Mouse (Mus musculus) liver, embryonic 12.5 days (tissue): Measurements from ENCODE around the gene Nrcam. TPM values are rescaled to one million over a fixed set of nuclear protein-coding genes. Genes with fewer than 3 reads are reported as not detected.
A peak's percentile ranks its signal among the peaks of the same experiment; 100 is the strongest.

Source experiments
- ATAC-seq: fragments of 200-750 bp; cut with Nextera tagmentation; 2 replicates; pipeline ENCODE4 v1.8.0; 2017; ENCODE audit warnings: moderate number of reproducible peaks, mild to moderate bottlenecking, moderate library complexity
- H3K27ac ChIP-seq: fragments of 300-500 bp; sonication (generic); 2 replicates; pipeline ENCODE4 v1.5.1; 2016; ENCODE audit warnings: mild to moderate bottlenecking
- H3K27me3 ChIP-seq: fragments of 300-500 bp; sonication (generic); replicated peaks from 2 replicates; pipeline ENCODE4 v1.6.1; 2016; ENCODE audit warnings: mild to moderate bottlenecking, moderate library complexity
- H3K36me3 ChIP-seq: fragments of 300-500 bp; sonication (generic); 2 replicates; pipeline ENCODE4 v1.6.1; 2016; ENCODE audit warnings: mild to moderate bottlenecking, moderate library complexity
- H3K4me1 ChIP-seq: fragments of 300-500 bp; sonication (generic); 2 replicates; pipeline ENCODE4 v1.6.1; 2016
- H3K4me2 ChIP-seq: fragments of 300-500 bp; sonication (generic); 2 replicates; pipeline ENCODE4 v1.6.1; 2016; ENCODE audit warnings: mild to moderate bottlenecking, moderate library complexity
- H3K4me3 ChIP-seq: fragments of 300-500 bp; sonication (generic); 2 replicates; pipeline ENCODE4 v1.5.1; 2016; ENCODE audit warnings: mild to moderate bottlenecking, moderate library complexity
- H3K9ac ChIP-seq: fragments of 300-500 bp; sonication (generic); 2 replicates; pipeline ENCODE4 v1.6.1; 2016; ENCODE audit warnings: mild to moderate bottlenecking, moderate library complexity
- H3K9me3 ChIP-seq: fragments of 300-500 bp; sonication (generic); replicated peaks from 2 replicates; pipeline ENCODE4 v1.6.1; 2016; ENCODE audit warnings: mild to moderate bottlenecking, moderate library complexity
- WGBS: fragments of 180-500 bp; shearing (Covaris S2); methylation state at CpG from one replicate; pipeline ENCODE4 v1.1.7; 2016; ENCODE audit not compliant: insufficient replicate concordance; 5-methylcytosine and 5-hydroxymethylcytosine counted together
- polyA plus RNA-seq: library from polyadenylated mRNA; unstranded; fragments of >200 nt; fragmentation: Nextera tagmentation; extraction: Ambion mirVana; gene quantifications from 2 replicates; pipeline ENCODE4 v1.2.1, GENCODE M21; 2016

Gene Nrcam
- polyA plus RNA-seq, 1 experiment from 2014 or later = 0.42 TPM

GRCm38 (mm10) chr12:44411031-44411430 is 82.3 kb downstream of the Nrcam start:
- Histone ChIP-seq H3K9ac (no peak overlapping the region), H3K4me3 (no peak overlapping the region), H3K4me2 (no peak overlapping the region), H3K4me1 (no peaks in the 10 kb centered on the region), H3K9me3 (no peaks in the 10 kb centered on the region), H3K36me3 (no peaks in the 10 kb centered on the region), H3K27ac (no peak overlapping the region), H3K27me3 (no peaks in the 10 kb centered on the region)
- ATAC-seq = no peak
- WGBS = 47% methylated on average over 3 of the region's 3 CpGs

- H3K9ac ChIP-seq = no peak overlapping the region
- H3K4me3 ChIP-seq = no peak overlapping the region
- no peaks in the 10 kb centered on the region for H3K9me3 ChIP-seq
- no peak overlapping the region for H3K27ac ChIP-seq
- ATAC-seq = no peak
- no peaks in the 10 kb centered on the region for H3K4me1 ChIP-seq
- WGBS = 54% methylated on average over 4 of the region's 4 CpGs
- no peaks in the 10 kb centered on the region for H3K27me3 ChIP-seq
- H3K36me3 ChIP-seq = no peaks in the 10 kb centered on the region
- no peak overlapping the region for H3K4me2 ChIP-seq
Observed at GRCm38 (mm10) chr12:44422154-44422866, 93.6 kb downstream of the Nrcam start.

DNA sequence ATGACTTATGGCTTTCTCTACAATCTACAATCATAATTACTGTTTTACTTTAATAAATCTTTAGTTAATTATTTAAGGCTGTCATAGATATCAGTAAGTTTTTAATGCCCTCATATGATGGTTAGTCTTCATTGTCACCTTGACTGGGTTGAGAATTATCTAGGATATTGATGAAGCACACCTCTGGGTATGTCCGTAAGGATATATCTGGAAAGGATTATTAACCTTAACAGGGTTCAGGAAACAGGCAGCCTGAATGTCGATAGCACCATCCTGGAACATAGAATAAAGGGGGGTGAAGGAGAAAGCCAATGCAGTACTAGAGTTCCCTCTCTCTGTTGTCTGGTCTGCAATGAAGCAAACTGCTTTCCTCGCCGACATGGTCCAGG is 94.2 kb downstream of the Nrcam start:
- Histone ChIP-seq H3K27ac (no peak overlapping the region), H3K9me3 (no peaks in the 10 kb centered on the region), H3K4me3 (no peak overlapping the region), H3K27me3 (no peaks in the 10 kb centered on the region), H3K4me2 (no peak overlapping the region), H3K4me1 (no peaks in the 10 kb centered on the region), H3K36me3 (no peaks in the 10 kb centered on the region), H3K9ac (no peak overlapping the region)
- no peak for ATAC-seq
- 72% methylated on average over 4 of the region's 4 CpGs for WGBS

DNA sequence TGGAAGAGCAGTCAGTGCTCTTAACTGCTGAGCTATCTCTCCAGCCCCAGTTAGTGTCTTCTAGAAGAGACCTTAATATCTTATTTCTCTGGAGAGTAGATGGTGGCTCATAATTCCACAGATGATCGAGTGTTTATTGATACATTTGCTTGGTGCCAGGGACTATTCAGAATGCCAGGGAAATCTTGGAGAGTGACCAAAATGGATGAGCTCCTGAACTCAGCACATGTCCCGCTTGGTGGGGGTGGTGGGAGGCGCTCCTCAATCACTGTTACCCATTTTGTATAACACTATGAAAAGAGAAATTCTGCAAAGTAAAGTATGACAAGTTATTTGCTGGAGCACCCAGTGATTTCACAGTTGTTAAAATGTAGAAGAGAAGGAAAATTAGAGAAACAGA is 95.3 kb downstream of the Nrcam start:
- WGBS = 67% methylated on average over 3 of the region's 3 CpGs
- no peaks in the 10 kb centered on the region for H3K4me1 ChIP-seq
- ATAC-seq = no peak
- no peaks in the 10 kb centered on the region for H3K27me3 ChIP-seq
- H3K27ac ChIP-seq = no peak overlapping the region
- H3K9me3 ChIP-seq = no peaks in the 10 kb centered on the region
- H3K9ac ChIP-seq = no peak overlapping the region
- H3K4me3 ChIP-seq = no peak overlapping the region
- no peaks in the 10 kb centered on the region for H3K36me3 ChIP-seq
- no peak overlapping the region for H3K4me2 ChIP-seq

- Histone ChIP-seq H3K4me2 (no peak overlapping the region), H3K36me3 (no peaks in the 10 kb centered on the region), H3K9ac (no peak overlapping the region), H3K27ac (no peak overlapping the region), H3K27me3 (no peaks in the 10 kb centered on the region), H3K4me3 (no peak overlapping the region), H3K4me1 (no peaks in the 10 kb centered on the region), H3K9me3 (no peaks in the 10 kb centered on the region)
- no peak for ATAC-seq
- 3% methylated on average over 6 of the region's 6 CpGs for WGBS
Observed at GRCm38 (mm10) chr12:44425040-44425439, 96.4 kb downstream of the Nrcam start.

- Histone ChIP-seq H3K4me1 (no peaks in the 10 kb centered on the region), H3K4me3 (no peak overlapping the region), H3K27ac (no peak overlapping the region), H3K9ac (no peak overlapping the region), H3K36me3 (no peaks in the 10 kb centered on the region), H3K9me3 (no peaks in the 10 kb centered on the region), H3K27me3 (no peaks in the 10 kb centered on the region), H3K4me2 (no peak overlapping the region)
- ATAC-seq = no peak
- 74% methylated on average over 6 of the region's 6 CpGs for whole genome bisulfite sequencing
Observed at GRCm38 (mm10) chr12:44430335-44430734, 101.7 kb downstream of the Nrcam start.

DNA sequence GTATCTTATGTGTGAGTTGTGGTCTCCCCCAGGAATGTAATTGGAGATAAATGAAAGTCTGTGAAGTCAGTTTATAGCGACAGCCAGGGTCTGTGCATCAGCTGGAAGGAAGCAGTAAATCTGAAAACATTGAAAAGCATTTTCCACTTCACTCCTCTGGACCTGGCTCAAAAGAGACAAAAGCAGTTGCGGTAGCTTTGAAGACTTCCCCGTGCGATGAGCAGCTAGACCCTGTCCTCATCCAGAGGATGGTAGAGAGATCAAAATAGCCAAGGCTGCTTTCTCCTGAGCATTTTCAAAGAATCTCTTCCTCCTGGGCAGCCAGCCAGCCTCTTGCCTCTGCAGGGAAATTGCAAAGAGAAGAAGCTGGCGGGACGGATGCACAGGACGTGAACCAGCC is 102.3 kb downstream of the Nrcam start:
- H3K36me3 ChIP-seq = no peaks in the 10 kb centered on the region
- ATAC-seq = no peak
- no peaks in the 10 kb centered on the region for H3K27me3 ChIP-seq
- H3K27ac ChIP-seq = no peak overlapping the region
- H3K4me2 ChIP-seq = no peak overlapping the region
- no peak overlapping the region for H3K9ac ChIP-seq
- WGBS = 67% methylated on average over 7 of the region's 7 CpGs
- H3K4me3 ChIP-seq = no peak overlapping the region
- H3K9me3 ChIP-seq = no peaks in the 10 kb centered on the region
- H3K4me1 ChIP-seq = no peaks in the 10 kb centered on the region

DNA sequence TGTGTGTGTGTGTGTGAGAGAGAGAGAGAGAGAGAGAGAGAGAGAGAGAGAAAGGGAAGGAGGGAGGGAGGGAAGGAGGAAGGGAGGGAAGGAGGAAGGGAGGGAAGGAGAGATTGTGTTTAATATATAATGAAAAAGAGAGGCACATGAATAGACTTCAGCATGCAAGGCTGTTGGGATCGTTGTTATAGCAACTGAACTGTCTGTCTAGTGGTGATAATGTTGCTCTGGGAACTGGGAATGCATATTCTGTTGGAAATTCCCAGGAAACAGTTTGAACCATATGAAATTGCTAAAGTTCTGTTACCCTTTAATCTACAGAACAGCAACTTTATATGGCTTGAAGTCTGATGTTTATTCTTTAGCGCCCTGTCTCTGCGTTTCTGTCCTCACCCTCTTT is 104.0 kb downstream of the Nrcam start:
- Histone ChIP-seq H3K9me3 (no peaks in the 10 kb centered on the region), H3K9ac (no peak overlapping the region), H3K36me3 (no peaks in the 10 kb centered on the region), H3K4me2 (no peak overlapping the region), H3K4me3 (no peak overlapping the region), H3K27ac (no peak overlapping the region), H3K27me3 (no peaks in the 10 kb centered on the region), H3K4me1 (no peaks in the 10 kb centered on the region)
- 82% methylated on average over 3 of the region's 3 CpGs for WGBS
- no peak for ATAC-seq

DNA sequence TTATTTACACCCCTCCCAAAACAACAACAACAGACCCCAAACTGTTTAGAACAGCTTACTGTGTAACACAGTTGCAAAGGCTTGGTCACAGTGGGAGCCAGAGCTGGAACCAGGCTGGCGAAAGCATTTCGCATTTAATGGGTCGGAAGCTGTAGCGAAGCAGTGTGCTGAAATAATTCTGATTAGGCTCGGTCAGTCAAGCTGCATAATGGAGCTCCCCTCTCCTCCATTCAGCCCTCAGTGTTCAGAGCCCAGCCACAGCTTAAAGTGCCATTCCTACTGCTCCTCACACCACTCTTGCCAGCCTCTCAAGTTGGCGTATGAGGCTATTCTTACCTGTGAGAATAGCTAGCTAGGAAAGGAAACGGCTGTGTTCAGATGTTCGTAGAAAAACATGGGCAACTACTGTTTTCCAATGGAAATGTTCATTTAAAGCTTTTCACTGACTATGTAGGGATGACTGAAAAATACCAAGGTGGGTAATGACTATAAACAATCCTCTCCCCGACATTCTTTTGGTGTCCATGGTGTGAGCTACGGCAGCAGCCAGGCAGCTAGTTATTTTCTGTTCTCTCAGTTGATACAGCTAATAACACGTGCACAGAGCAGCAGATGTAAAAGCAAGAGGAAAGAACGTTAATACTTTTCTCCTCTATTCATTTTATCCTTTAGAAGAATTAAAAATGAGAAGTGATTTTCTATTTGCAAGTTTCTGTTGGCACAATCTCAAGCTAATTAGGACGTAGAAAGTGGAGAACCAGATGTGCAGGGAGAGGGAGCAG is 108.6 kb downstream of the Nrcam start:
- WGBS = 75% methylated on average over 13 of the region's 13 CpGs
- ATAC-seq = no peak
- H3K9ac ChIP-seq = no peak overlapping the region
- no peak overlapping the region for H3K27ac ChIP-seq
- no peak overlapping the region for H3K4me2 ChIP-seq
- no peaks in the 10 kb centered on the region for H3K27me3 ChIP-seq
- no peaks in the 10 kb centered on the region for H3K4me1 ChIP-seq
- no peaks in the 10 kb centered on the region for H3K36me3 ChIP-seq
- H3K9me3 ChIP-seq = no peaks in the 10 kb centered on the region
- no peak overlapping the region for H3K4me3 ChIP-seq

- H3K27ac ChIP-seq = no peak overlapping the region
- H3K4me2 ChIP-seq = peak overlapping the region; percentile 38
- H3K9ac ChIP-seq = no peak overlapping the region
- H3K27me3 ChIP-seq = no peaks in the 10 kb centered on the region
- H3K9me3 ChIP-seq = no peaks in the 10 kb centered on the region
- H3K4me1 ChIP-seq = no peaks in the 10 kb centered on the region
- 5% methylated on average over 8 of the region's 8 CpGs for WGBS
- no peak overlapping the region for H3K4me3 ChIP-seq
- ATAC-seq = no peak
- no peaks in the 10 kb centered on the region for H3K36me3 ChIP-seq
Observed at GRCm38 (mm10) chr12:44438884-44439283, 110.2 kb downstream of the Nrcam start.

- no peak for ATAC-seq
- H3K9ac ChIP-seq = no peak overlapping the region
- H3K27me3 ChIP-seq = no peaks in the 10 kb centered on the region
- H3K9me3 ChIP-seq = no peaks in the 10 kb centered on the region
- H3K4me1 ChIP-seq = no peaks in the 10 kb centered on the region
- WGBS = 31% methylated on average over 4 of the region's 4 CpGs
- no peaks in the 10 kb centered on the region for H3K36me3 ChIP-seq
- H3K27ac ChIP-seq = no peak overlapping the region
- H3K4me3 ChIP-seq = no peak overlapping the region
- H3K4me2 ChIP-seq = no peak overlapping the region
Observed at GRCm38 (mm10) chr12:44440230-44440629, 111.5 kb downstream of the Nrcam start.

GRCm38 (mm10) chr12:44450930-44451329 is 122.2 kb downstream of the Nrcam start:
- H3K4me2 ChIP-seq = no peak overlapping the region
- 63% methylated on average over 6 of the region's 6 CpGs for WGBS
- no peak overlapping the region for H3K4me3 ChIP-seq
- no peaks in the 10 kb centered on the region for H3K36me3 ChIP-seq
- H3K27ac ChIP-seq = no peak overlapping the region
- H3K9me3 ChIP-seq = no peaks in the 10 kb centered on the region
- H3K4me1 ChIP-seq = no peaks in the 10 kb centered on the region
- no peaks in the 10 kb centered on the region for H3K27me3 ChIP-seq
- ATAC-seq = no peak
- no peak overlapping the region for H3K9ac ChIP-seq
